Mouse (Mus musculus) liver, adult 2 months (tissue): ENCODE data around the gene Proser1.

Source experiments
- CTCF ChIP-seq: fragments of 200-500 bp; IDR thresholded peaks from 2 replicates; pipeline ENCODE4 v1.5.1; 2011; ENCODE audit warnings: low read depth, low read length, control low read depth
- POLR2A ChIP-seq: fragments of 200-500 bp; IDR thresholded peaks from 2 replicates; pipeline ENCODE4 v1.6.1; 2011; ENCODE audit warnings: low read length, control low read depth; ENCODE audit not compliant: insufficient read depth; ENCODE audit errors: extremely low read depth

DNA sequence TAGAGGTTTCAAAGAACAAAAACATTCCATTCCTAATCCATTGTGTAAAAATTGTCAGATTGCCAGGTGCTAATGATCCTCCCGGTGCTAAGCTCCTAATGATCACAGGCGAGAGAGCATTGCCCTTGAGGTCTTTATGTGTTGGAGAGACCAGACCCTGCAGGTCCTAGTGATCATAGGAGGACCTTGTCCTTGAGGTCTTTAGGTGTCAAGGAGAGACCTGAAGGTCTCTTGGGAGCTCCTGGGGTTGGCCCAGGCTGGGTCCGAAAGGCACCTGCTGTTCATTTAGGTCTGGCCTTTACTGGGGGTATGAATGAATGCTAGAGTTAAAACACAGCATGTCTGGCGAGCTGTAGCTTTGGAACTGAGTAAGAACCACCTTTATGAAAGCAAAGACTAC is 10.7 kb downstream of the Proser1 start:
- TF ChIP-seq CTCF (no peak), POLR2A (no peak)
